Mouse (Mus musculus) kidney, adult 2 months (tissue): ENCODE measurements around the gene Rabep1.

Experiments used
- CTCF ChIP-seq: fragments of 200-500 bp; conservative IDR thresholded peaks from 2 replicates; pipeline ENCODE4 v1.5.1; 2011; ENCODE audit warnings: low read depth, mild to moderate bottlenecking, control low read depth, low read length, moderate library complexity, mixed read lengths; ENCODE audit not compliant: insufficient read depth, insufficient read length
- POLR2A ChIP-seq: fragments of 200-500 bp; IDR thresholded peaks from one replicate; pipeline ENCODE4 v1.6.1; 2011; ENCODE audit warnings: low read depth, low read length, control low read depth

GRCm38 (mm10) chr11:70807630-70808029 is 36.9 kb upstream of the Rabep1 start:
- TF ChIP-seq CTCF: no peak
- no peak for TF ChIP-seq POLR2A
